Comparison of ENCODE assay signal across 10 mouse cellular contexts in the genomic region with DNA sequence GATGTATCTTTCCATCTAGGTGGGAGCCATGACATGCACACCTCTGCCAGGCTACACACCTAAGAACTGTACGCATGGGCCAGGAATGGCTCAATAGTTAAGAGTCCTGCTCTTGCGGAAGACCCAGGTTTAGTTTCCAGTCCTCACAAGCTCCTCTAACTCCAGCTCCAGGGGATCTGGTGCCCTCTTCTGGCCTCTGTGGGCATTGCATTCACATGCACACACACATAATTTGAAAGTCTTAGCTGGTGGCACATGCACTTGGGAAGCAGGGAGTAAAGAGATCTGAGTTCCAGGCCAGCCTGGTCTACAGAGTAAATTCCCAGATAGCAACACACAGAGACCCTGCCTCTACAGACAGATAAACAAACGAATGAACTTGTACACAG. TPM values are rescaled to one million over a fixed set of nuclear protein-coding genes. Genes with fewer than 3 reads are reported as not detected.
DNase-seq lines count a peak whose midpoint lies in the region; TF ChIP-seq lines count a peak whose summit lies in the region.
"Had no signal": no experiment of that assay in that cellular context is flagged by ENCODE, and none has a peak within 500 bp of the region (broad histone marks: within the 10 kb centered on the region; RNA-seq: fewer than 3 reads in every experiment).

No protein-coding gene starts in this region.

- peak; percentile 34 for DNase-seq in cerebellum, adult 8-10 months
- no peak for DNase-seq in cerebellum, postnatal 36 days
- no peak for DNase-seq in left cerebral cortex, adult 2 months (ENCODE audit: extremely low spot score in 1 of 2, low spot score in 2 of 2)
- DNase-seq in left cerebral cortex, postnatal 14 days (ENCODE audit: low spot score in 2 of 2), result no peak
- DNase-seq in NIH3T3 (ENCODE audit: low read depth), result peak; percentile 46
- no peak for DNase-seq in right cerebral cortex, adult 2 months (ENCODE audit: low spot score in 2 of 2)
- DNase-seq in frontal cortex, postnatal 10 days (ENCODE audit: low spot score in 2 of 2), result no peak
- DNase-seq: gastrocnemius, postnatal 10 days; spleen, adult 18-20 months had no signal

- H3K27ac ChIP-seq in left cerebral cortex, adult 2 months, result no peak overlapping the region
- peak overlapping the region; percentile 86; the same call in 1 of the 2 replicates for H3K27ac ChIP-seq in macrophage

- peaks cover 22% of the 10 kb centered on the region for H3K36me3 ChIP-seq in macrophage (ENCODE audit: inconsistent target)

- peaks cover 1% of the 10 kb centered on the region; the same call in 1 of the 2 replicates for H3K79me2 ChIP-seq in macrophage (ENCODE audit: inconsistent target)

- peak; percentile 41 for TF ChIP-seq CTCF in left cerebral cortex, adult 2 months (IDR thresholded peaks at IDR 0.05)

- intact Hi-C loops in left cerebral cortex, adult 2 months (cut with DNase I), result no loop called here
- intact Hi-C loops in left cerebral cortex, postnatal 14 days (cut with DNase I), result no loop called here

- WGBS in macrophage (ENCODE audit: missing documents), result 97% methylated on average over 3 of the region's 3 CpGs

- no peak overlapping the region for H3K4me3 ChIP-seq in left cerebral cortex, adult 2 months
- H3K4me3 ChIP-seq in macrophage (ENCODE audit: inconsistent target), result no peak overlapping the region

RNA-seq across cellular contexts. Expression of gene Slc29a1, which starts 13.0 kb away (rescaled TPM):
- 10 to 100 TPM; 19.7 to 23.6 TPM for total RNA-seq in left cerebral cortex, adult 2 months (2021)
- 10 to 100 TPM; 21.0 to 24.4 TPM for total RNA-seq in left cerebral cortex, postnatal 14 days (2021)
- 100 to 1,000 TPM in 1 of 26 experiments, 10 to 100 TPM in 25; 14.6 to 121 (median 42.6) TPM for total RNA-seq in macrophage (2018; cell fraction: chromatin; rRNA removed)
- 10 to 100 TPM; 33.8 to 79.3 (median 46.1) TPM for total RNA-seq in macrophage (2018; cell fraction: cytosol; rRNA removed)
- total RNA-seq in macrophage (2018; cell fraction: nucleus; rRNA removed), result 100 to 1,000 TPM in 2 of 26 experiments, 10 to 100 TPM in 24; 34.5 to 101 (median 54.4) TPM
- polyA plus RNA-seq in macrophage (2018), result 69.7 to 95.8 TPM (median 74.1 TPM) in 3 replicates

RNA-seq across cellular contexts. Expression of gene Hsp90ab1, which starts 13.4 kb away (rescaled TPM):
- 1,000 to 10,000 TPM; 1,492 to 1,507 TPM for total RNA-seq in left cerebral cortex, adult 2 months (2021)
- 1,000 to 10,000 TPM; 1,454 to 1,586 TPM for total RNA-seq in left cerebral cortex, postnatal 14 days (2021)
- 100 to 1,000 TPM in 24 of 26 experiments, 10 to 100 TPM in 2; 75.3 to 326 (median 157) TPM for total RNA-seq in macrophage (2018; cell fraction: chromatin; rRNA removed)
- total RNA-seq in macrophage (2018; cell fraction: cytosol; rRNA removed), result 1,000 to 10,000 TPM in 1 of 26 experiments, 100 to 1,000 TPM in 25; 478 to 1,021 (median 622) TPM
- 100 to 1,000 TPM; 134 to 740 (median 322) TPM for total RNA-seq in macrophage (2018; cell fraction: nucleus; rRNA removed)
- polyA plus RNA-seq in macrophage (2018), result 519 to 1,022 TPM (median 909 TPM) in 3 replicates

RNA-seq across cellular contexts. Expression of gene Mymx, which starts 15.5 kb away (rescaled TPM):
- total RNA-seq in left cerebral cortex, adult 2 months (2021), result not detected
- not detected for total RNA-seq in left cerebral cortex, postnatal 14 days (2021)
- not detected for total RNA-seq in macrophage (2018; cell fraction: chromatin; rRNA removed)
- total RNA-seq in macrophage (2018; cell fraction: cytosol; rRNA removed), result not detected
- total RNA-seq in macrophage (2018; cell fraction: nucleus; rRNA removed), result not detected
- polyA plus RNA-seq in macrophage (2018), result not detected in 3 replicates

RNA-seq across cellular contexts. Expression of gene Slc35b2, which starts 22.8 kb away (rescaled TPM):
- total RNA-seq in left cerebral cortex, adult 2 months (2021), result 10 to 100 TPM; 21.5 to 26.3 TPM
- total RNA-seq in left cerebral cortex, postnatal 14 days (2021), result 10 to 100 TPM; 41.6 to 46.1 TPM
- 100 to 1,000 TPM in 12 of 26 experiments, 10 to 100 TPM in 14; 21.2 to 410 (median 74.1) TPM for total RNA-seq in macrophage (2018; cell fraction: chromatin; rRNA removed)
- total RNA-seq in macrophage (2018; cell fraction: cytosol; rRNA removed), result 10 to 100 TPM; 41.0 to 71.6 (median 56.5) TPM
- total RNA-seq in macrophage (2018; cell fraction: nucleus; rRNA removed), result 100 to 1,000 TPM in 13 of 26 experiments, 10 to 100 TPM in 13; 49.8 to 383 (median 91.4) TPM
- 41.2 to 72.8 TPM (median 58.2 TPM) in 3 replicates for polyA plus RNA-seq in macrophage (2018)

RNA-seq across cellular contexts. Expression of gene Nfkbie, which starts 30.9 kb away (rescaled TPM):
- 1 to 10 TPM; 2.3 to 2.4 TPM for total RNA-seq in left cerebral cortex, adult 2 months (2021)
- total RNA-seq in left cerebral cortex, postnatal 14 days (2021), result 1 to 10 TPM; 1.8 to 2.0 TPM
- 100 to 1,000 TPM in 18 of 26 experiments, 10 to 100 TPM in 8; 11.3 to 677 (median 279) TPM for total RNA-seq in macrophage (2018; cell fraction: chromatin; rRNA removed)
- 100 to 1,000 TPM in 8 of 26 experiments, 10 to 100 TPM in 16, 1 to 10 TPM in 2; 7.9 to 269 (median 43.5) TPM for total RNA-seq in macrophage (2018; cell fraction: cytosol; rRNA removed)
- total RNA-seq in macrophage (2018; cell fraction: nucleus; rRNA removed), result 100 to 1,000 TPM in 19 of 26 experiments, 10 to 100 TPM in 6, 1 to 10 TPM in 1; 9.8 to 645 (median 296) TPM
- polyA plus RNA-seq in macrophage (2018), result 5.5 to 11.3 TPM (median 9.9 TPM) in 3 replicates

Comparison
In these comparisons a context has a peak if more than half of its experiments do, and no peak if none do; other contexts are left out.
1. DNase-seq: peak in cerebellum, adult 8-10 months (single experiment) and NIH3T3 (single experiment); none in cerebellum, postnatal 36 days (0 of 2), left cerebral cortex, adult 2 months (0 of 2), left cerebral cortex, postnatal 14 days (0 of 2), right cerebral cortex, adult 2 months (0 of 2) and frontal cortex, postnatal 10 days (0 of 2).